Mouse (Mus musculus): ENCODE results near the gene Tpgs1. TPM values are rescaled to one million over a fixed set of nuclear protein-coding genes. Genes with fewer than 3 reads are reported as not detected.
"Not testable (repeated sequence)": the region's sequence is repeated elsewhere in the genome, so short reads cannot be mapped to it uniquely, and the experiment has no call there.

The Tpgs1 gene
- polyA plus RNA-seq, 1 experiment from 2014 or later, result 41.9 TPM

GRCm38 (mm10) chr10:79694379-79694655 is 25.1 kb downstream of the Tpgs1 start:
- no peak overlapping the region for H3K27ac ChIP-seq (ENCODE audit: poor library complexity, severe bottlenecking)
- peaks cover 4% of the 10 kb centered on the region for H3K36me3 ChIP-seq
- WGBS, result 81% methylated on average over 6 of the region's 6 CpGs
- H3K9me3 ChIP-seq (replicated peaks), result peaks cover 4% of the 10 kb centered on the region
- H3K27me3 ChIP-seq (replicated peaks), result no peaks in the 10 kb centered on the region
- H3K4me3 ChIP-seq, result no peak overlapping the region
- ATAC-seq (ENCODE audit: insufficient number of reproducible peaks, low FRiP score), result no peak
- H3K4me1 ChIP-seq (replicated peaks), result peaks cover 21% of the 10 kb centered on the region
- H3K9ac ChIP-seq, result 0 out of 2 replicates have a peak overlapping the region, but pooled peaks have one; percentile 10
- H3K4me2 ChIP-seq, result no peak overlapping the region

DNA sequence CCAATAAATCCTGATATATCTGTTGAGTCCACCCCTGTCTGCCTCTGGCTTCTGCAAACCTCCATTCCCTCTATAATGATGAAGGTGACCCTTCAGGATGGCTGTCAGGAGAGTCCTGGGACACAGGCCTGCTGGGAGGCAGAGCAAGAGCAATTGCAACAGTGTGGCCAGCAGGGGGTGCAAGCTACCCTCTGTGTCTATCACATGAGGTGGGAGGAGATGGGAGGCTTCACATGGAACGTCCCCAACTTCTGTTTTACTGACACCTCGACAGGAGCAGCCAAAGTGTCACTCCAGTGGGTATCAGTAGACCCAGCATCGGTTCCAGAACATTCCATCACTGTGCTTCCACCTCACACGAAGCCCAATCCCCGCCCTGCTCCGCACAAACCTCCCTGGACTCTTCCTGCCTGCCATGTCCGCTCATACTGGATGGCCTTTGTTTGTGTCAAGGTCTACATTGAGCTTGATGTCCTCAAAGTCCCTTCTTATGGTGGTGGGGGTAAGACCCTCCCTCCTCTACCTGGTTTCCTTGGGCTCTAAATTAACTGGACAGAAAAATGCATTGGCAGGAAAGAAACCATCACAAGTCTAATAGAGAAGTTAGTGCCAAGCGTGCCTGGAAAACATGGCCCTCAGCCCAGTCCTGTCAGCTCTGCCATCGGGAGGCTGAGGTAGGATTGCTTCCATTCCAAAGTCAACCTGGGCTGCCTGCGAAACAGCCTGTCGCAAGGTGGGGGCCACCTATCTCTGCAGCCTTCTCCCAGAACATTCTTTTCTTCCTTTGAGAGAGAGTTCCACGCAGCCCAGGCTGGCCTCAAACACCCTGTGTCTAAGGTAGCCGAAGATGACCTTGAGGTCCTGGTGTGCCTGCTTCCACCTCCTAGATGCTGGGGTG is 26.3 kb downstream of the Tpgs1 start:
- 57% methylated on average over 13 of the region's 13 CpGs for WGBS
- ATAC-seq (ENCODE audit: insufficient number of reproducible peaks, low FRiP score), result 0 out of 2 replicates have a peak, but pooled peaks have one; percentile 20

DNA sequence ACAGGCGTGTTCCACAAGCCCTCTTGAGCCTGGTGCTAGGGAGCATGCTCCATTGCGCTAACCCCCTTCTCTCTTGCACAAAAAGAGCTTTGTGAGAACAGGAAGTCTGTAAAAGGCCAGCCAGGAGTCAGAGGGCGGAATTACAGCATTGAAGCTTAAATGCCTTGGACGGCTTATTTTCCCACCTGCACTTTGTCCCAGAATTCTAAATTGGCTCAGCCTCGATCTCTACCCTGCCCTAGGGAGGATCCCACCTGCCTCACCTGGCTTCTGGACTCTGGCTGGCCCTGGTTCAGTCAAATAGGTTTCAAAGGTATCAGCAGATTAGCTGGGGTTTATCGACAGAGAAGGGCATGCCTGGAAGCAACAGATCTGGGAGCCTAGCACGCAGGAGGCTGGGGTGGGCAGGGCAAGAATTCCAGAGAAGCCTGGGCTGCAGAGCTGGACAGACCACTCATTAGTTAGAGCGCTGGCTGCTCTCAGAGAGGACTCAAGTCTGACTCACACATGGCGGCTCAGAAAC is 27.0 kb downstream of the Tpgs1 start:
- H3K27ac ChIP-seq (ENCODE audit: poor library complexity, severe bottlenecking), result peak overlapping the region; percentile 79
- H3K9ac ChIP-seq, result peak overlapping the region; percentile 11; the same call in 1 of the 2 replicates
- H3K9me3 ChIP-seq (replicated peaks), result peaks cover 4% of the 10 kb centered on the region
- H3K4me3 ChIP-seq, result no peak overlapping the region
- peak overlapping the region; percentile 22 for H3K4me2 ChIP-seq
- H3K4me1 ChIP-seq (replicated peaks), result peaks cover 29% of the 10 kb centered on the region
- 0 out of 2 replicates have a peak, but pooled peaks cover 3% of the 10 kb centered on the region for H3K36me3 ChIP-seq
- no peaks in the 10 kb centered on the region for H3K27me3 ChIP-seq (replicated peaks)
- WGBS, result 31% methylated on average over 9 of the region's 9 CpGs
- ATAC-seq (ENCODE audit: insufficient number of reproducible peaks, low FRiP score), result no peak; the same call in 1 of the 2 replicates

More for the DNA sequence above, 26.3 kb downstream of the Tpgs1 start:
- H3K27ac ChIP-seq (ENCODE audit: poor library complexity, severe bottlenecking), result peak overlapping the region; percentile 79
- H3K4me3 ChIP-seq, result no peak overlapping the region
- peaks cover 4% of the 10 kb centered on the region for H3K9me3 ChIP-seq (replicated peaks)
- 0 out of 2 replicates have a peak, but pooled peaks cover 3% of the 10 kb centered on the region for H3K36me3 ChIP-seq
- no peak overlapping the region for H3K9ac ChIP-seq
- no peaks in the 10 kb centered on the region for H3K27me3 ChIP-seq (replicated peaks)
- peaks cover 22% of the 10 kb centered on the region for H3K4me1 ChIP-seq (replicated peaks)
- H3K4me2 ChIP-seq, result peak overlapping the region; percentile 22; the same call in 1 of the 2 replicates

GRCm38 (mm10) chr10:79697916-79698315 is 28.7 kb downstream of the Tpgs1 start:
- 76% methylated on average over 6 of the region's 6 CpGs for WGBS
- no peak for ATAC-seq (ENCODE audit: insufficient number of reproducible peaks, low FRiP score)
- peaks cover 38% of the 10 kb centered on the region for H3K4me1 ChIP-seq (replicated peaks)

GRCm38 (mm10) chr10:79698459-79698858 is 29.3 kb downstream of the Tpgs1 start:
- H3K4me3 ChIP-seq, result no peak overlapping the region
- no peak overlapping the region for H3K27ac ChIP-seq (ENCODE audit: poor library complexity, severe bottlenecking)
- H3K27me3 ChIP-seq (replicated peaks), result no peaks in the 10 kb centered on the region
- H3K36me3 ChIP-seq, result no peaks in the 10 kb centered on the region
- H3K4me2 ChIP-seq, result no peak overlapping the region
- ATAC-seq (ENCODE audit: insufficient number of reproducible peaks, low FRiP score), result no peak
- 91% methylated on average over 6 of the region's 6 CpGs for WGBS
- H3K9ac ChIP-seq, result no peak overlapping the region
- H3K4me1 ChIP-seq (replicated peaks), result peaks cover 38% of the 10 kb centered on the region
- H3K9me3 ChIP-seq (replicated peaks), result no peaks in the 10 kb centered on the region

More at GRCm38 (mm10) chr10:79697916-79698315, 28.7 kb downstream of the Tpgs1 start:
- no peaks in the 10 kb centered on the region for H3K36me3 ChIP-seq
- H3K9ac ChIP-seq, result no peak overlapping the region
- no peak overlapping the region for H3K4me3 ChIP-seq
- no peaks in the 10 kb centered on the region for H3K27me3 ChIP-seq (replicated peaks)
- no peak overlapping the region for H3K27ac ChIP-seq (ENCODE audit: poor library complexity, severe bottlenecking)
- no peaks in the 10 kb centered on the region for H3K9me3 ChIP-seq (replicated peaks)
- no peak overlapping the region for H3K4me2 ChIP-seq

- H3K4me1 ChIP-seq (replicated peaks), result peaks cover 36% of the 10 kb centered on the region
- peak overlapping the region; percentile 62 for H3K27ac ChIP-seq (ENCODE audit: poor library complexity, severe bottlenecking)
- no peak overlapping the region for H3K4me3 ChIP-seq
Observed at GRCm38 (mm10) chr10:79700676-79701075, 31.5 kb downstream of the Tpgs1 start.

GRCm38 (mm10) chr10:79701443-79702129 is 32.4 kb downstream of the Tpgs1 start:
- H3K4me1 ChIP-seq (replicated peaks), result peaks cover 36% of the 10 kb centered on the region
- ATAC-seq (ENCODE audit: insufficient number of reproducible peaks, low FRiP score), result no peak
- no peak overlapping the region for H3K4me3 ChIP-seq
- H3K4me2 ChIP-seq, result peak overlapping the region; percentile 10; the same call in 1 of the 2 replicates
- WGBS, result 44% methylated on average over 10 of the region's 10 CpGs
- peak overlapping the region; percentile 42; the same call in 1 of the 2 replicates for H3K9ac ChIP-seq
- H3K36me3 ChIP-seq, result peaks cover 5% of the 10 kb centered on the region; the same call in 1 of the 2 replicates
- H3K27me3 ChIP-seq (replicated peaks), result no peaks in the 10 kb centered on the region
- H3K9me3 ChIP-seq (replicated peaks), result no peaks in the 10 kb centered on the region
- peak overlapping the region; percentile 62 for H3K27ac ChIP-seq (ENCODE audit: poor library complexity, severe bottlenecking)

More at GRCm38 (mm10) chr10:79700676-79701075, 31.5 kb downstream of the Tpgs1 start:
- 25% methylated on average over 7 of the region's 7 CpGs for WGBS
- ATAC-seq (ENCODE audit: insufficient number of reproducible peaks, low FRiP score), result no peak
- Histone ChIP-seq H3K9me3 (replicated peaks) (no peaks in the 10 kb centered on the region), H3K27me3 (replicated peaks) (no peaks in the 10 kb centered on the region), H3K4me2 (peak overlapping the region; percentile 34), H3K9ac (no peak overlapping the region), H3K36me3 (no peaks in the 10 kb centered on the region)

DNA sequence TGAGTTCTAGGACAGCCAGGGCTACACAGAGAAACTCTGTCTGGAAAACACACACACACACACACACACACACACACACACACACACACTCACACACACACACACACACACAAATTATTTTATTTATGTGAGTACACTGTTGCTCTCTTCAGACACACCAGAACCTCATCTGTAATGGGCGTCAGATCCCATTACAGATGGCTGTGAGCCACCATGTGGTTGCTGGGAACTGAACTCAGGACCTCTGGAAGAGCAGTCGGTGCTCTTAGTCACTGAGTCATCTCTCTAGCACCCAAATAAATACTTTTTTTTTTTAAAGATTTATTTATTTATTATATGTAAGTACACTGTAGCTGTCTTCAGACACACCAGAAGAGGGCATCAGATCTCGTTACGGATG is 33.8 kb downstream of the Tpgs1 start:
- H3K4me3 ChIP-seq; ATAC-seq (ENCODE audit: insufficient number of reproducible peaks, low FRiP score); H3K27me3 ChIP-seq (replicated peaks); H3K9ac ChIP-seq; H3K4me2 ChIP-seq; H3K27ac ChIP-seq (ENCODE audit: poor library complexity, severe bottlenecking); H3K9me3 ChIP-seq (replicated peaks): not testable (repeated sequence)
- peaks cover 15% of the 10 kb centered on the region for H3K36me3 ChIP-seq
- H3K4me1 ChIP-seq (replicated peaks), result peaks cover 47% of the 10 kb centered on the region
- WGBS, result 88% methylated on average over 4 of the region's 4 CpGs

DNA sequence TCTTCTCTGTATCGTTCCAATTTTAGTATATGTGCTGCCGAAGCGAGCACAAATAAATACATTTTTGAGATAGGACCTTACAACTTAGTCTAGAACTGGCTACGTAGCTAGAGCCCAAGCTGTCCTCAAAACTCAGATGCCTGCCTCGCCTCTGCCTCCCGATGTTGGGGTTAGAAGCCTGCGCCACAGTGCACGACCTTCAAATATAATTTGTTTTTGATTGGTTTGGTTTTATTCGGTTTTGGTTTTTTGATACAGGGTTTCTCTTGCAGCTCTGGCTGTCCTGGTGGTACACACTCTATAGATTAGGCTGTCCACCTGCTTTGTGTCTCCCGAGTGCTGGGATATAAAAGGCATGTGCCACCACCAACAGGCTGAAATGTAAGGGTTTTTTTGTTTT is 34.4 kb downstream of the Tpgs1 start:
- peak overlapping the region; percentile 96; the same call in 1 of the 2 replicates for H3K9ac ChIP-seq
- peak overlapping the region; percentile 86; the same call in 1 of the 2 replicates for H3K27ac ChIP-seq (ENCODE audit: poor library complexity, severe bottlenecking)
- 76% methylated on average over 10 of the region's 10 CpGs for WGBS
- no peaks in the 10 kb centered on the region for H3K27me3 ChIP-seq (replicated peaks)
- peaks cover 53% of the 10 kb centered on the region for H3K4me1 ChIP-seq (replicated peaks)
- H3K4me3 ChIP-seq, result peak overlapping the region; percentile 75
- H3K36me3 ChIP-seq, result peaks cover 16% of the 10 kb centered on the region
- peak overlapping the region; percentile 98 for H3K4me2 ChIP-seq
- no peak for ATAC-seq (ENCODE audit: insufficient number of reproducible peaks, low FRiP score)
- H3K9me3 ChIP-seq (replicated peaks), result no peaks in the 10 kb centered on the region

GRCm38 (mm10) chr10:79704065-79704969 is 35.1 kb downstream of the Tpgs1 start, which contains the start of gene Bsg:
Gene Bsg (plus strand): TSS chr10:79704491.
- Histone ChIP-seq H3K27me3 (replicated peaks) (no peaks in the 10 kb centered on the region), H3K4me2 (peak within 1 kb of the TSS; percentile 98), H3K36me3 (peaks cover 24% of the 10 kb centered on the region), H3K9ac (peak within 1 kb of the TSS; percentile 96), H3K4me3 (peak within 1 kb of the TSS; percentile 75), H3K27ac (ENCODE audit: poor library complexity, severe bottlenecking) (peak within 1 kb of the TSS; percentile 86), H3K4me1 (replicated peaks) (peaks cover 61% of the 10 kb centered on the region), H3K9me3 (replicated peaks) (no peaks in the 10 kb centered on the region)
- ATAC-seq (ENCODE audit: insufficient number of reproducible peaks, low FRiP score), result peak; percentile 93
- WGBS, result under 1% methylated on average over 65 of the region's 65 CpGs
